Mouse (Mus musculus) embryonic facial prominence, embryonic 10.5 days (tissue): Measurements from ENCODE around the gene Capn9. TPM values are rescaled to one million over a fixed set of nuclear protein-coding genes. Genes with fewer than 3 reads are reported as not detected.

ENCODE experiments used
- DNase-seq: peaks from one replicate; pipeline ENCODE4 v3.0.0-alpha.2; 2017; ENCODE audit warnings: low spot score
- H3K27ac ChIP-seq: fragments of 300-500 bp; sonication (generic); replicated peaks from 2 replicates; pipeline ENCODE4 v1.5.1; 2016; ENCODE audit warnings: mild to moderate bottlenecking
- H3K27me3 ChIP-seq: fragments of 300-500 bp; sonication (generic); replicated peaks from 2 replicates; pipeline ENCODE4 v1.6.1; 2016; ENCODE audit warnings: low read depth, mild to moderate bottlenecking; ENCODE audit not compliant: poor library complexity, severe bottlenecking
- H3K36me3 ChIP-seq: fragments of 300-500 bp; sonication (generic); replicated peaks from 2 replicates; pipeline ENCODE4 v1.6.1; 2016; ENCODE audit warnings: mild to moderate bottlenecking, moderate library complexity
- H3K4me1 ChIP-seq: fragments of 300-500 bp; sonication (generic); 2 replicates; pipeline ENCODE4 v1.6.1; 2016
- H3K4me3 ChIP-seq: fragments of 300-500 bp; sonication (generic); 2 replicates; pipeline ENCODE4 v1.5.1; 2016; ENCODE audit warnings: mild to moderate bottlenecking, moderate library complexity
- H3K9me3 ChIP-seq: fragments of 300-500 bp; sonication (generic); 2 replicates; pipeline ENCODE4 v1.6.1; 2016; ENCODE audit warnings: mild to moderate bottlenecking
- WGBS: fragments of 180-500 bp; shearing (Covaris S2); methylation state at CpG from one replicate; pipeline ENCODE4 v1.1.7; 2016; 5-methylcytosine and 5-hydroxymethylcytosine counted together
- polyA plus RNA-seq: library from polyadenylated mRNA; unstranded; fragments of >200 nt; fragmentation: Nextera tagmentation; extraction: Ambion mirVana; gene quantifications from 2 replicates; pipeline ENCODE4 v1.2.1, GENCODE M21; 2016

The Capn9 gene
- polyA plus RNA-seq, 1 experiment from 2014 or later, result not detected

DNA sequence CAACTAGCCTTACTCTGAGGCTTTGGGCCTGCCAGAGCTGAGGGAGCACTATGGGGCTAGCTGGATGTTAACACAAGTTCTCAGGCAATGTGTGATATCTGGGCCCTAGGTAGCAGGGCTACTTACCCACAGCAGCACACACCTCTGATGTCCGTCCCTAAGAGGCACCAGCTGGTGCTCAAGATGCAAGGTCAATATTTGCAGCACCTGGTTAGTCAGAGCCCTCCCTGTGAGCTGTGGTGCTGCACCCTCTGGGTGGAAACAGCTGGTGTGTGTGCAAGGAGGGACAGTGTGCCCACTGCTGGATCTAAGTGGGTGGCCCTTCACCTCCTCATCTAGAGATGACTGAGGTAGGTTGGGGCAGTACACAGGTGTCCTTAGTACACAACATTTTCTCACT is 840 bp downstream of the Capn9 start:
- peaks cover 22% of the 10 kb centered on the region for H3K4me1 ChIP-seq
- no peak for DNase-seq
- H3K27ac ChIP-seq, result no peak overlapping the region
- H3K4me3 ChIP-seq, result no peak overlapping the region
- WGBS, result 89% methylated on average over 1 of the region's 1 CpGs
- no peaks in the 10 kb centered on the region for H3K9me3 ChIP-seq
- no peaks in the 10 kb centered on the region for H3K27me3 ChIP-seq
- H3K36me3 ChIP-seq, result no peaks in the 10 kb centered on the region

DNA sequence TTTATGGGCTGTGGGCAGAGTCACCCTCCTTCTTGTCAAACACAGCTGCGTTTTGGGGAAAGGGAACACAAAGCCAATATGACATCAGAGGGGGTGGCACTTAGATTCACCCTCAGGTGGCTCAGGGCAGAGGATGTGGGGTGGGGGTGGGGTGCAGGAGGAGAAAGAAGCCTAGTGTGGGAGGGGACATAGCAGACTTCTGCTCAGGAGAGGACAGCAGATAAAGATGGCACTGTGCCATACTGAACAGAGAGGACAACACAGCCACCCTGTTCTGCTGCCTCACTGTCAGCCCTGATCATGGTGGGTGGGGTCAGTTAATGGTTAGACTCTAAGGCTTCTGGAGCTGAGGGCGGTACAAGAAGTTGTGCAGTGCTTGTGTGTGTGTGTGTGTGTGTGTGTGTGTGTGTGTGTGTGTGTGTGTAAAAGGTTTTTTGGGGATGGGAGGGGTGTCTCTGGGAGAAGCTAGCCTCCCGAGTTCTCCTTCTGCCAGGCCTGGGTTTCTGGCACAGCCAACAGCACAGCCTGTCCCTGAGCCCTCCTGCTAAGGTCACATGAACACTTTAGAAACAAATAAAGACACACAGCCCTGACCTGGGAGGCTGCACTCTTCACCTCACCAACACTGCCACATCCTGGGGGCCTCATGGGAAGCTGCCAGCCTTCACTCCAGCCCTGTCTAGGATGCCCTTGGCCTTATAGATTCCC is 10.0 kb downstream of the Capn9 start:
- WGBS, result 63% methylated on average over 3 of the region's 3 CpGs
- H3K27ac ChIP-seq, result no peak overlapping the region
- H3K4me3 ChIP-seq, result no peak overlapping the region
- no peak for DNase-seq
- H3K36me3 ChIP-seq, result no peaks in the 10 kb centered on the region
- H3K4me1 ChIP-seq, result peaks cover 17% of the 10 kb centered on the region; the same call in 1 of the 2 replicates
- no peaks in the 10 kb centered on the region for H3K27me3 ChIP-seq
- no peaks in the 10 kb centered on the region for H3K9me3 ChIP-seq

DNA sequence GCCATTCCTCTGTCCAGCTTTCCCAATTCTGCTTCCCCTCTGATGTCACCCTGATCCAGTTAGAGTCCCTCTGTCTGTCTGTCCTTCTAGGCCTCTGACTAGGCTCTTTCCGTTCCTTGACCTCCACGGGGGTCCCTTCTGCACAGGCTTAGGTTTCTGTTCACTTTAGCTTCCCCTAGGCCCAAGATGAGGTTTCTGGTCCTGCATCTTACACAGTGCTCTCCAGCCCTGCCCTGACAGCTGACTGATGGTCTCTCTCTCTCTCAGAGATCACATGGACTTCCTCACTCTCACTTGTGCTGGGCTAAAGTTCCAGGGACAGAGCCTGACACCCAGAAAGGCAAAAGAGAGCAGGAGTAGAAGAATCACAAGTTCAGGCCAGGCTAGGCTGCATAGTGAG is 10.6 kb downstream of the Capn9 start:
- Histone ChIP-seq H3K4me1 (peaks cover 17% of the 10 kb centered on the region; the same call in 1 of the 2 replicates), H3K4me3 (no peak overlapping the region), H3K27ac (no peak overlapping the region), H3K36me3 (no peaks in the 10 kb centered on the region), H3K9me3 (no peaks in the 10 kb centered on the region), H3K27me3 (no peaks in the 10 kb centered on the region)
- no peak for DNase-seq
- WGBS, result 79% methylated on average over 2 of the region's 2 CpGs

DNA sequence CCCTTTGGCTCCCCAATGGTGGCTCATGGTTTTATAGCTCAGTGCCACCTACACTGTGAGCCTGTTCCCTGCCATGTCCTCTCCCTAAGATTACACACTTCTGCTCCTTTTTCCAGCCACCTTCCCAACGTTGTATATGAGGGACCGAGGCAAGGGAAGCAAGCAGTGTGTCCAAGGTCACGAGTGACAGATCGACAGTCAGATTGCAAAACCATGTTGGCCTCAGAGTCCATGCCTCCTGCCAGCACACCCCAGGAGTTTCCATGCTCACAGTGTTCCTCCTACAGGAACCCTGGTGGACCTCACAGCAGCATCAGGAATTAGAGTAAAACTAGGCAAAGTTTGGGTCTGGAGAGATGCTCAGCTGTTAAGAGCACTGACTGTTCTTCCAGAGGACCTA is 13.5 kb downstream of the Capn9 start:
- DNase-seq, result no peak
- H3K4me1 ChIP-seq, result peaks cover 17% of the 10 kb centered on the region; the same call in 1 of the 2 replicates
- WGBS, result 82% methylated on average over 4 of the region's 4 CpGs
- no peaks in the 10 kb centered on the region for H3K9me3 ChIP-seq
- H3K36me3 ChIP-seq, result no peaks in the 10 kb centered on the region
- no peaks in the 10 kb centered on the region for H3K27me3 ChIP-seq
- H3K4me3 ChIP-seq, result no peak overlapping the region
- no peak overlapping the region for H3K27ac ChIP-seq

DNA sequence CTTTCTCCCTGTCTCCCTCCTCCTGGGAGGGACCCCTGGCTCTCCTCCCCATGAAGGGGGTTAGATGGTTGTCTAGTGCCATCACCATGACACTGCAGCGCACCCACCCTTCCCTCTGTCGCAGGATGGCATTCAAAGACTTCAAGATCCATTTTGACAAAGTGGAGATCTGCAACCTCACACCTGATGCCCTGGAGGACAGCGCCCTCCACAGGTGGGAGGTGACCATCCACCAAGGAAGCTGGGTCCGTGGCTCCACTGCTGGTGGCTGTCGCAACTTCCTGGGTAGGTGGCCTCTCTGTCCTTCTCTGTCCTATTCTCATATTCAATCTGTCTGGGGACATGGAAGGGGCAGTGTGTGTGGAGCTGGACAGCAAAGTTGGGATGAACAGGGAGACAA is 28.2 kb downstream of the Capn9 start:
- DNase-seq, result no peak
- H3K27me3 ChIP-seq, result no peaks in the 10 kb centered on the region
- H3K4me1 ChIP-seq, result no peaks in the 10 kb centered on the region
- 76% methylated on average over 5 of the region's 5 CpGs for WGBS
- no peaks in the 10 kb centered on the region for H3K36me3 ChIP-seq
- no peak overlapping the region for H3K27ac ChIP-seq
- no peaks in the 10 kb centered on the region for H3K9me3 ChIP-seq
- H3K4me3 ChIP-seq, result no peak overlapping the region

DNA sequence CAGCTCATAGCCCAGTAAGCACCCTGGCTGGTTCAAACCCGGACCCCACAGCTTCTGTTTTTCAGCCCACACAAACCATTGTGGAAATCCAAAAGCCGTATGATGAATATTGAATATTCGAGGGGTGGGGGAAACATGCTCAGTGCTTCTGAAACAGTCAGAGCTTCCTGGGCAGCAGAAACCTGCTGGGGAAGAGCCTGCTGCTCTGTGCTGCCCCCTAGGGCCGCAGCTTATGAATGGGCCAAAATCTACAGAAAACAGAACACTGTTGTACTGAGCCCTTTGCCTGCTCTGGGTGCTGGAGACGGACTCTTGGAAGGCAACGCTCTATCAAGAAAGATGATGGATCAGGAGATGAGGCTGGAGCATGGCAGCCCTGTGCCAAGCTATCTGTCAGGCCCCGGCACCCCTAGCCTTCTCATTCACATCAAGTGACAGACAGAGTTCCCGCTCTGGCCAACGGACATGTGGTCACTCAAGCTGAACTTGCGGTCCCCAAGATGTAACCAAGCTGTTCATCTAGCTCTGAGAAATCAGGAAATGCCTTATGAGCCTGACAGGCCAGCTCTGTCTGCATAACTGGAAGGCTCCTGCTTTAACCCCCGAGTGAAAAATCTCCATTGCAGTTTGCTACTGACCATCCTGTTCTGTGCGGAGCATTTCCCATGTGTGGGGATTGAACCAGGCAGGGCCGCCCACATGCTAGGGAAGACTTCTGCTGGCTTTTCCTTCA is 32.5 kb downstream of the Capn9 start:
- H3K4me1 ChIP-seq, result no peaks in the 10 kb centered on the region
- H3K4me3 ChIP-seq, result no peak overlapping the region
- no peak overlapping the region for H3K27ac ChIP-seq
- peak; percentile 25 for DNase-seq
- no peaks in the 10 kb centered on the region for H3K36me3 ChIP-seq
- no peaks in the 10 kb centered on the region for H3K27me3 ChIP-seq
- no peaks in the 10 kb centered on the region for H3K9me3 ChIP-seq
- WGBS, result 76% methylated on average over 13 of the region's 13 CpGs

DNA sequence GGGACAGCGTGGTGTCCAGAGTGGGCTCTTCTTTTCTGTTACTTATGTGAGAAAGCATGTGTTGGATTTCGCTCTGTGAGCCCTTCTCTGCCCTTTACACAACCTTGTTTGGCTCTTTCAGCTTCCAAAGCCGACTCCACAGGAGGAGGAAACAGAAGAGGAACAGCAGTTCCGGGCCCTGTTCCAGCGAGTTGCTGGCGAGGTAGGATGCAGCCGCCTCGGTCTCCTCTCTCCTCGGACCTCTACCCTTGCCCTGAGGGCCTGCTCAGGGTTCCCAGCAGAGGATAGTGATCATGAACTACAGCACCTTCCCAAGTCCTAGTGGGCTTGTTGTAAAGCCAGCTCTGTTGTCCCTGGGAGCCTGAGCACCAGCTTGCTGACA is 33.1 kb downstream of the Capn9 start:
- no peak for DNase-seq
- 80% methylated on average over 9 of the region's 9 CpGs for WGBS

DNA sequence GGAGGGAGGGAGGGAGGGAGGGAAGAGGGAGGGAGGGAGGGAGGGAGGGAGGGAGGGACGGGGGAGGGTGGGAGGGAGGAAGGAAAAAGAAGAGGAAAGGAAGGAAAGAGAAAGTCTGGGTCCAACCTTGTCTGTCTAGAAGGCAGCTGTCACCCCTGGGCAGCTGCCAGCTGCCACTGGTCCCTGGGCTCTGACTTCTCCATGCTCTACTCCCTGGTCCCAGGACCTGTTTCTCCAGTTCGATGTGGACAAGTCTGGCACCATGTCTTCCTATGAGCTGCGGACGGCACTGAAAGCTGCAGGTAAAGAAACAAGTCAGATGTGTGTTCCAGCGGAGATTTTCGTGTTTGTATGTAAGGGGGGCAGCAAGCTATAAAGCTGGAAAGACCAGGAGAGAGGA is 38.4 kb downstream of the Capn9 start:
- 75% methylated on average over 6 of the region's 6 CpGs for WGBS
- H3K4me3 ChIP-seq, result no peak overlapping the region
- H3K27me3 ChIP-seq, result peaks cover 19% of the 10 kb centered on the region
- H3K4me1 ChIP-seq, result peaks cover 7% of the 10 kb centered on the region
- H3K36me3 ChIP-seq, result no peaks in the 10 kb centered on the region
- H3K27ac ChIP-seq, result no peak overlapping the region
- DNase-seq, result no peak
- no peaks in the 10 kb centered on the region for H3K9me3 ChIP-seq

More for the DNA sequence above, 33.1 kb downstream of the Capn9 start:
- H3K36me3 ChIP-seq, result no peaks in the 10 kb centered on the region
- no peaks in the 10 kb centered on the region for H3K27me3 ChIP-seq
- no peak overlapping the region for H3K27ac ChIP-seq
- no peak overlapping the region for H3K4me3 ChIP-seq
- no peaks in the 10 kb centered on the region for H3K4me1 ChIP-seq
- no peaks in the 10 kb centered on the region for H3K9me3 ChIP-seq

DNA sequence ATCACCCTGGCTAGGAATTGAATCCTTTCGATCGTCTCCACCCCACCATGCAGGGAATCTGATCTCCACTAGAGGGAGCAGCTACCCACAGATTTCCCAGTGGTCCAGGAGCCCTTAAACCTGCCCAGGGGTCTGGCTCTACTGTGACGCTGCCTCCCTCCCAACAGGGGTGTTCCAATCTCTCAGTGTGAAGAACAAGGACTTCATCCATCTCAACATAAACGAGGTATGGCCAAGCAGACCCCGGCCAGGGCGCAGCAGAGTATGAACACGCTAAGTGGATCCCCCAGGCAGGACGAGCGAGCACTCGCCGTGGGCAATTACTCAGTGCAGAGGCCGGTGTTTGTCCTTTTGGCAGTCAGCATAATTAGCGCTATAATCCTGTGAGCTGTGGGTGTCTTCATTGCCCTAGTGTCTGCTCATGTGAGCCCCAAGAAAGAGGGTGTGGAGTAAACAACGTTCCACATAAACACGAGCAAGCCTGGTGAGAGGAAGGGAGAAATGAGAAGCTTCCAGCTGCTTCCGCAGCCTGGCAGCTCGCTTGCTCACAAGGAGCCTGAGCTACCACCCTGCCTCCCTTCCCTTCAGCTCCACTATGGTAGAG is 41.5 kb downstream of the Capn9 start:
- peak overlapping the region; percentile 53 for H3K4me3 ChIP-seq
- no peaks in the 10 kb centered on the region for H3K36me3 ChIP-seq
- peaks cover 7% of the 10 kb centered on the region for H3K4me1 ChIP-seq
- H3K27me3 ChIP-seq, result peaks cover 19% of the 10 kb centered on the region
- H3K9me3 ChIP-seq, result no peaks in the 10 kb centered on the region
- 0 out of 2 replicates have a peak overlapping the region, but pooled peaks have one; percentile 20 for H3K27ac ChIP-seq
- WGBS, result 12% methylated on average over 17 of the region's 17 CpGs
- peak; percentile 79 for DNase-seq

DNA sequence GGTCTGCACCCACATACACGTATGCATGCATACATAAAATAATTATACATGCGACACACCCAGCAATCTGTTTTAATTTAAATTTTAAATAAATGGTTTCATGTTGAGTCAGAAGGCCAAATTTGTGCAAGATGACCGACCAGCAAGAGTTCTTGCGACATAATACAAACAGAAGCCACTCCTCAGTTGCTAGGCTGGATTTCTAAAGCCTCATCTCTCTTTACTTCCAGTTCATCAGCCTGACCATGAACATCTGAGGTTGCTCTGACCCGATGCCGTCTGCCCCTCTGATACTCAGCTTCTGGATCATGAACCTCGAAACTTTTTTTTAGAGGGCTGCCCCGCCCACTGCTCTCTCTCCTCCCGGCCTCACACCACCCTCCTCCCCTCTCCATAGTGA is 42.3 kb downstream of the Capn9 start:
- no peak overlapping the region for H3K27ac ChIP-seq
- no peaks in the 10 kb centered on the region for H3K9me3 ChIP-seq
- H3K4me1 ChIP-seq, result peaks cover 7% of the 10 kb centered on the region
- peaks cover 19% of the 10 kb centered on the region for H3K27me3 ChIP-seq
- H3K4me3 ChIP-seq, result no peak overlapping the region
- H3K36me3 ChIP-seq, result no peaks in the 10 kb centered on the region
- no peak for DNase-seq
- 69% methylated on average over 9 of the region's 9 CpGs for WGBS

DNA sequence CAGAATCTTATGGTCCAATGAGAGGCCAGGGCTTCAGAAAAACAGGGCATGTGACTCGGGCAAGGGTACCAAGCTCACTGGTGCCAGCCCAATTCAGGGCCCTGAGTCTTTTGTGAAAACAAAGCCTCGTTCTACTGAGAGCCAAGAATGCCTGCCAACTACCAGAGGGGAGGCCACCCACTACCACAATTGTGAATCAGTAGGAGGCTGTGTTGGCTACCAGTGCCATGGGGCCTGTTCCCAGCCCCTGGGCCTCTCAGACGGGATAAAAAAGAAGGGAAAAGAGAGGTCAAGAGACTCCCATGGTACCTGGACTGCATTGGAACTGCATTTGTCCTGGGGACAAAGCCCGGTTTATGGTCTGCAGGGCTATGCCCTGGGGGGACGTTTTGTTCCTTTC is 45.3 kb downstream of the Capn9 start:
- 61% methylated on average over 5 of the region's 5 CpGs for WGBS
- Histone ChIP-seq H3K27ac (no peak overlapping the region), H3K4me1 (peaks cover 10% of the 10 kb centered on the region), H3K9me3 (no peaks in the 10 kb centered on the region), H3K36me3 (no peaks in the 10 kb centered on the region), H3K4me3 (no peak overlapping the region), H3K27me3 (peaks cover 11% of the 10 kb centered on the region)
- no peak for DNase-seq

DNA sequence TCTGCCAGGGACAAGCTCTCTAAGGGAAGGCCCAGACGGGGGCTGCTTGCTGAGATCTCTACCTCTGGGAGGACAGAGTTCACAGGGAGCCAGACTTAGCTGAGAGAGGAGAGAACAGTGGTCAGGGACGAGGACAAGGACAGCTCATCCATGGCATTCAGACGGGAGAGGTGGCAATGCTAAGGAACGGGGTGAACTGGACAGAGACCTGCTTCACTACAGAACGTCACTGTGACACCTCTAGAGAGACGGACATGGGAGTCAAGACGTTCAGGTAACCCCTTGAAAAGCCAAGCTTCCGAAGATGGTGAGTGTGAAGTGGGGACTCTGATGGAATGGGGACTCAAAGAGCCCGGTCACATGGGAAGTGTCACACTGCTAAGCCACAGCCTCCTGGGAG is 50.3 kb downstream of the Capn9 start:
- Histone ChIP-seq H3K27ac (no peak overlapping the region), H3K36me3 (no peaks in the 10 kb centered on the region), H3K9me3 (no peaks in the 10 kb centered on the region), H3K27me3 (no peaks in the 10 kb centered on the region), H3K4me1 (peaks cover 4% of the 10 kb centered on the region; the same call in 1 of the 2 replicates), H3K4me3 (no peak overlapping the region)
- DNase-seq, result no peak
- 85% methylated on average over 9 of the region's 9 CpGs for WGBS

DNA sequence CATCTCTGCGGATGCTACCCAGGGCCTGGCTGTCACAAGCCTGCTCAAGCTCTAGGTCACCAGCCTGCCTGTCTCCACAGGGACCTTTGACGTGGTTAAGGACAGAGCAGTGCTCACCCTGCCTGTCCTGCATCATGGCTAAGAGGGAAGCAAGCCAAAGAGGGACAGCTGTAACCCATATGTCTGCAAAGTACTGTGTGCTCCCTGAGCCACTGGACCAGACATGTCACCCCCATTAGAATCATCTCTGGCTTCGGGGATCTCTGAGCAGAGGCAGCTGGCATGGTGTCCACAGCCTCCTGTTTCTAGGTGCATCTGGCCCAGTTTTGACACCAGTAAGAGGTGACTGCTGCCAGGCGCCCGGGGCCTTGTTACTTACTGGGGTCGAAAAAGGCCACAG is 54.6 kb downstream of the Capn9 start:
- no peaks in the 10 kb centered on the region for H3K9me3 ChIP-seq
- H3K4me1 ChIP-seq, result peaks cover 12% of the 10 kb centered on the region
- H3K27me3 ChIP-seq, result no peaks in the 10 kb centered on the region
- H3K36me3 ChIP-seq, result peaks cover 6% of the 10 kb centered on the region
- no peak overlapping the region for H3K27ac ChIP-seq
- no peak for DNase-seq
- WGBS, result 85% methylated on average over 6 of the region's 6 CpGs
- no peak overlapping the region for H3K4me3 ChIP-seq
